Mouse (Mus musculus) NIH3T3 (cell line): ENCODE results near the gene Emc1.
A peak's percentile ranks its signal among the peaks of the same experiment; 100 is the strongest.
"Not testable (repeated sequence)": the region's sequence is repeated elsewhere in the genome, so short reads cannot be mapped to it uniquely, and the experiment has no call there.

Source experiments
- DNase-seq: peaks from one replicate; pipeline ENCODE4 v3.0.0-alpha.2; 2012; ENCODE audit warnings: low read depth

Emc1 gene

GRCm38 (mm10) chr4:139357211-139357610, 4.8 kb downstream of the Emc1 start:
- no peak for DNase-seq

- DNase-seq = no peak
These were observed 8.6 kb downstream of the Emc1 start for GRCm38 (mm10) chr4:139360761-139361548.

GRCm38 (mm10) chr4:139367336-139367735, 14.9 kb downstream of the Emc1 start:
- DNase-seq = no peak

GRCm38 (mm10) chr4:139368038-139368437, 15.7 kb downstream of the Emc1 start:
- DNase-seq = no peak

- DNase-seq = no peak
These were observed 20.7 kb downstream of the Emc1 start for GRCm38 (mm10) chr4:139373130-139373529.

GRCm38 (mm10) chr4:139373531-139373930, 21.1 kb downstream of the Emc1 start:
- DNase-seq = no peak

- DNase-seq = peak; percentile 31
These were observed 27.3 kb downstream of the Emc1 start for GRCm38 (mm10) chr4:139379719-139380118.

- DNase-seq = peak; percentile 98
These were observed 27.9 kb downstream of the Emc1 start for GRCm38 (mm10) chr4:139380207-139380748.

- peak; percentile 2 for DNase-seq
These were observed 28.5 kb downstream of the Emc1 start for GRCm38 (mm10) chr4:139380775-139381451.

- DNase-seq = no peak
These were observed 29.1 kb downstream of the Emc1 start for GRCm38 (mm10) chr4:139381452-139381845.

GRCm38 (mm10) chr4:139382231-139382630, 29.8 kb downstream of the Emc1 start:
- peak; percentile 2 for DNase-seq

- DNase-seq = not testable (repeated sequence)
These were observed 33.5 kb downstream of the Emc1 start for GRCm38 (mm10) chr4:139385841-139386240.

GRCm38 (mm10) chr4:139386869-139387319, 34.5 kb downstream of the Emc1 start:
- DNase-seq = peak; percentile 73

- DNase-seq = no peak
These were observed 37.2 kb downstream of the Emc1 start for GRCm38 (mm10) chr4:139389557-139389956.

GRCm38 (mm10) chr4:139395431-139395830, 43.0 kb downstream of the Emc1 start:
- no peak for DNase-seq

GRCm38 (mm10) chr4:139400487-139400886, 48.1 kb downstream of the Emc1 start:
- DNase-seq = no peak

GRCm38 (mm10) chr4:139403214-139403613, 50.8 kb downstream of the Emc1 start:
- DNase-seq = no peak

- no peak for DNase-seq
These were observed 59.0 kb downstream of the Emc1 start for GRCm38 (mm10) chr4:139411351-139411750.

- DNase-seq = no peak
These were observed 65.5 kb downstream of the Emc1 start for GRCm38 (mm10) chr4:139417868-139418267.

- DNase-seq = no peak
These were observed 69.2 kb downstream of the Emc1 start for GRCm38 (mm10) chr4:139421621-139422020.

- DNase-seq = peak; percentile 2
These were observed 70.0 kb downstream of the Emc1 start for GRCm38 (mm10) chr4:139422409-139422808.

GRCm38 (mm10) chr4:139423270-139423669, 70.9 kb downstream of the Emc1 start:
- no peak for DNase-seq
